Mouse (Mus musculus): Measurements from ENCODE around the gene Gcgr. TPM values are rescaled to one million over a fixed set of nuclear protein-coding genes. Genes with fewer than 3 reads are reported as not detected.
"Not testable (repeated sequence)": the region's sequence is repeated elsewhere in the genome, so short reads cannot be mapped to it uniquely, and the experiment has no call there.

Gene Gcgr
- polyA plus RNA-seq, 1 experiment from 2014 or later = 5.5 TPM

- WGBS = 79% methylated on average over 4 of the region's 4 CpGs
- H3K9me3 ChIP-seq (ENCODE audit: low read length) = no peaks in the 10 kb centered on the region
- no peaks in the 10 kb centered on the region for H3K27me3 ChIP-seq (ENCODE audit: insufficient read depth, low read length)
- H3K4me1 ChIP-seq (ENCODE audit: insufficient read depth, low read length) = peaks cover 5% of the 10 kb centered on the region; the same call in 1 of the 2 replicates
- no peak for ATAC-seq (ENCODE audit: low FRiP score, low TSS enrichment)
- no peak overlapping the region for H3K27ac ChIP-seq (ENCODE audit: low read length)
- no peak overlapping the region for H3K9ac ChIP-seq (replicated peaks; ENCODE audit: low read length)
- H3K4me3 ChIP-seq (ENCODE audit: low read length) = no peak overlapping the region
- no peak overlapping the region for H3K4me2 ChIP-seq (replicated peaks; ENCODE audit: low read depth, low read length)
- H3K36me3 ChIP-seq (ENCODE audit: insufficient read depth, low read length) = peaks cover 17% of the 10 kb centered on the region
Observed at GRCm38 (mm10) chr11:120501701-120502100, 28.8 kb upstream of the Gcgr start.

GRCm38 (mm10) chr11:120505661-120506060 lies 24.8 kb upstream of the Gcgr start:
- no peak for ATAC-seq (ENCODE audit: low FRiP score, low TSS enrichment)
- H3K4me3 ChIP-seq (ENCODE audit: low read length) = no peak overlapping the region
- no peak overlapping the region for H3K9ac ChIP-seq (replicated peaks; ENCODE audit: low read length)
- H3K27ac ChIP-seq (ENCODE audit: low read length) = no peak overlapping the region
- H3K4me2 ChIP-seq (replicated peaks; ENCODE audit: low read depth, low read length) = no peak overlapping the region
- H3K36me3 ChIP-seq (ENCODE audit: insufficient read depth, low read length) = no peaks in the 10 kb centered on the region
- 83% methylated on average over 3 of the region's 3 CpGs for WGBS
- no peaks in the 10 kb centered on the region for H3K9me3 ChIP-seq (ENCODE audit: low read length)
- no peaks in the 10 kb centered on the region for H3K27me3 ChIP-seq (ENCODE audit: insufficient read depth, low read length)
- peaks cover 6% of the 10 kb centered on the region; the same call in 1 of the 2 replicates for H3K4me1 ChIP-seq (ENCODE audit: insufficient read depth, low read length)

- H3K9me3 ChIP-seq (ENCODE audit: low read length) = no peaks in the 10 kb centered on the region
- peak; percentile 74 for ATAC-seq (ENCODE audit: low FRiP score, low TSS enrichment)
Observed at GRCm38 (mm10) chr11:120506899-120507298, 23.6 kb upstream of the Gcgr start.

GRCm38 (mm10) chr11:120507611-120508289 lies 22.7 kb upstream of the Gcgr start:
- no peak overlapping the region for H3K9ac ChIP-seq (replicated peaks; ENCODE audit: low read length)
- no peaks in the 10 kb centered on the region for H3K9me3 ChIP-seq (ENCODE audit: low read length)
- H3K4me3 ChIP-seq (ENCODE audit: low read length) = no peak overlapping the region
- H3K27me3 ChIP-seq (ENCODE audit: insufficient read depth, low read length) = no peaks in the 10 kb centered on the region
- no peak for ATAC-seq (ENCODE audit: low FRiP score, low TSS enrichment)
- H3K27ac ChIP-seq (ENCODE audit: low read length) = peak overlapping the region; percentile 5; the same call in 1 of the 2 replicates
- H3K4me1 ChIP-seq (ENCODE audit: insufficient read depth, low read length) = peaks cover 10% of the 10 kb centered on the region; the same call in 1 of the 2 replicates
- H3K36me3 ChIP-seq (ENCODE audit: insufficient read depth, low read length) = no peaks in the 10 kb centered on the region
- WGBS = 67% methylated on average over 13 of the region's 13 CpGs
- no peak overlapping the region for H3K4me2 ChIP-seq (replicated peaks; ENCODE audit: low read depth, low read length)

More at GRCm38 (mm10) chr11:120506899-120507298, 23.6 kb upstream of the Gcgr start:
- Histone ChIP-seq H3K36me3 (ENCODE audit: insufficient read depth, low read length) (no peaks in the 10 kb centered on the region), H3K9ac (replicated peaks; ENCODE audit: low read length) (no peak overlapping the region), H3K4me3 (ENCODE audit: low read length) (no peak overlapping the region), H3K27me3 (ENCODE audit: insufficient read depth, low read length) (no peaks in the 10 kb centered on the region), H3K4me1 (ENCODE audit: insufficient read depth, low read length) (peaks cover 8% of the 10 kb centered on the region; the same call in 1 of the 2 replicates), H3K27ac (ENCODE audit: low read length) (no peak overlapping the region), H3K4me2 (replicated peaks; ENCODE audit: low read depth, low read length) (no peak overlapping the region)
- 60% methylated on average over 4 of the region's 4 CpGs for WGBS

DNA sequence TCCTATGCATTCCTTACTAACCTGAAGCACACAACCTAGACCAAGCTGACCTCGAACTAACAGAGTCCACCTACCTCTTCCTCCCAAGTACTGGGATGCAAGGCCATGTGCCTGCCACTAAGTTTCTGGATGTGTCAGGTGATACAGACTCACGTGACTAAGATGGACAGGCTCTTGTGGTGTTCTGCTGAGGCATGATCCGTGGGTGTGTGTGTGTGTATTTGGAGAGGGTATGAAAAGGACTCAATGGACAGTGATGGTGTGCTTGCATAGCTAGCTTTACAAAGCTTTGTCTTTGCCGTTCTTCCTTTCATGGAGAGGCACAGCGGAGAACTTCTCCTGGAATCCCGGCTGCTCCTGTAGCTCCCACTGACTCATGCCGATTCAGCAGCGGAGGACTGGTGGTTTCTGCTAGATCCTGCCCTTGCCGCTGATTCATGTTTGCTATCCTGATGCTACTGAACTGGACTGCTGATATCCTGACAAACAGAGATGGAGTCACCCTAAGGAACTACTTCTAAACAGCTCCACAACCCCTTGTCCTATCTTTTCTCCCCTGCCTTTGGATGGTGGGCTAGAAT lies 22.1 kb upstream of the Gcgr start:
- WGBS = 82% methylated on average over 9 of the region's 9 CpGs
- Histone ChIP-seq H3K4me1 (ENCODE audit: insufficient read depth, low read length) (peaks cover 16% of the 10 kb centered on the region; the same call in 1 of the 2 replicates), H3K36me3 (ENCODE audit: insufficient read depth, low read length) (no peaks in the 10 kb centered on the region), H3K9ac (replicated peaks; ENCODE audit: low read length) (no peak overlapping the region), H3K9me3 (ENCODE audit: low read length) (no peaks in the 10 kb centered on the region), H3K27me3 (ENCODE audit: insufficient read depth, low read length) (no peaks in the 10 kb centered on the region), H3K4me2 (replicated peaks; ENCODE audit: low read depth, low read length) (no peak overlapping the region), H3K27ac (ENCODE audit: low read length) (no peak overlapping the region), H3K4me3 (ENCODE audit: low read length) (no peak overlapping the region)
- ATAC-seq (ENCODE audit: low FRiP score, low TSS enrichment) = no peak

- 49% methylated on average over 4 of the region's 4 CpGs for WGBS
- Histone ChIP-seq H3K4me2 (replicated peaks; ENCODE audit: low read depth, low read length) (peak overlapping the region; percentile 51; the same call in 1 of the 2 replicates), H3K9ac (replicated peaks; ENCODE audit: low read length) (no peak overlapping the region), H3K9me3 (ENCODE audit: low read length) (no peaks in the 10 kb centered on the region), H3K4me1 (ENCODE audit: insufficient read depth, low read length) (peaks cover 16% of the 10 kb centered on the region; the same call in 1 of the 2 replicates), H3K27me3 (ENCODE audit: insufficient read depth, low read length) (no peaks in the 10 kb centered on the region), H3K4me3 (ENCODE audit: low read length) (no peak overlapping the region; the same call in 1 of the 2 replicates), H3K27ac (ENCODE audit: low read length) (no peak overlapping the region), H3K36me3 (ENCODE audit: insufficient read depth, low read length) (no peaks in the 10 kb centered on the region)
- ATAC-seq (ENCODE audit: low FRiP score, low TSS enrichment) = no peak
Observed at GRCm38 (mm10) chr11:120509940-120510339, 20.6 kb upstream of the Gcgr start.

DNA sequence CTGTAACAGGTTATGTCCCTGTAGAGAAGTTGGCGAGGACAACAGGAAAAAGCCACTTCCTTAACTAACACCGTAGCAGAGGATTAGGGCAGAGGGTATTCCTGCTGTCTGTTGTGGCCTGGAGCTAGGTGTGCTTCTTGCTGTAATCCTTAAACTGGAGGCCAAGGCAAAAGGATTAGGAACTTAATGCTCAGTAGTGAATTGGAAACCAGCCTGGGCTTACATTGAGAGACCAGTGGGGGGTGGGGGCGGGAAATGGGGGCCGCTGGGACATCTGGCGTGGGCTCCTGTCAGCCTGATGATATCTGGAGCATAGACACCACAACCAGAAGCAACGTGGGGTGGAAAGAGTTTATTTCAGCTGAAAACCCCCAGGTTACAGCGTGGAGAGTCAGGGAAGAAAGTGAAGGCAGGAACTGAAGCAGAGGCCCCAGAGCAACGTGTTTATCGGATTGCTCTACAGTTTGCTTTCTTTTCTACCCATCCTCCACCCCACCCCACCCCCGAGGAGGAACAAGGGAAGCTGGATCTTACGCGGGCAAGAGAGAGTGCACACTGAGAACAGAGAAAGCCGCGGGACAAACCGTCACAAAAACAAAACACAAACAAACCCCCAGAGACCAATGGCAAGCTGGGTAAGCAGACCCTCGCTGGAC lies 20.0 kb upstream of the Gcgr start:
- H3K9ac ChIP-seq (replicated peaks; ENCODE audit: low read length) = peak overlapping the region; percentile 59
- peak overlapping the region; percentile 26 for H3K4me3 ChIP-seq (ENCODE audit: low read length)
- peaks cover 16% of the 10 kb centered on the region; the same call in 1 of the 2 replicates for H3K4me1 ChIP-seq (ENCODE audit: insufficient read depth, low read length)
- H3K27me3 ChIP-seq (ENCODE audit: insufficient read depth, low read length) = no peaks in the 10 kb centered on the region
- no peak for ATAC-seq (ENCODE audit: low FRiP score, low TSS enrichment)
- WGBS = 10% methylated on average over 16 of the region's 16 CpGs
- no peaks in the 10 kb centered on the region for H3K9me3 ChIP-seq (ENCODE audit: low read length)
- no peaks in the 10 kb centered on the region for H3K36me3 ChIP-seq (ENCODE audit: insufficient read depth, low read length)
- peak overlapping the region; percentile 47 for H3K27ac ChIP-seq (ENCODE audit: low read length)
- H3K4me2 ChIP-seq (replicated peaks; ENCODE audit: low read depth, low read length) = peak overlapping the region; percentile 51

DNA sequence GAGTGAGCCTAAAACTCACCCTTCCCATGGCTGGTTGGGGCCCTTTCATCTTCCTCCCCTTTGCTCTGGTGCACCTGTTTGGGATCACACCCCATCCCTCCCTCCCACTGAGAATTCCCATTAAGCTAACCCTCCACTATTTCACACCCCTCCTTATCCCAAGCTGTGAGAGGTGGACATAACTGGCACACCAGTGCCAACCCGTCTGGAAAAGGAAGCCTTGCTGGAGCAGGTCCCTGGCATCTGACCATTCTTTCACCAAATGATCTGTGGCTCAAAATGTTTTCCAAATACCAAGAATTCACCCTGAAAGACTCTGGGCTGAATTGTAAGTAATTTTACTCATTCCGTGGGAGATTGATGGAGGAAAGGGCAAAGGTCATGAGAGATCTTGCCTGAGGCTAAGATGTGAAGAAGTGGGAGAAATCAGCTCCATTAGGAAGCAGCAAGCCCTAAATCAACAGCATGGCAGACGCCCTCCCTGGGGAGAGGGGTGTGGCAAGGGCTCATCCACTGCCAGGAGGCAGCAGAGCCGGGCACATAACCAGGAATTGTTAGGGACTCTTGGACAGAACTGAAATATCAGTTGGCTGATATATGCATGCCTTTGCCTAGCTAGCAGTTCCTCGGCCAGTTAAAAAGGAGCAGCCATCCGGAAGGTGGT lies 17.6 kb upstream of the Gcgr start:
- H3K27ac ChIP-seq (ENCODE audit: low read length) = no peak overlapping the region
- no peaks in the 10 kb centered on the region for H3K27me3 ChIP-seq (ENCODE audit: insufficient read depth, low read length)
- H3K4me3 ChIP-seq (ENCODE audit: low read length) = no peak overlapping the region
- no peak overlapping the region for H3K9ac ChIP-seq (replicated peaks; ENCODE audit: low read length)
- peaks cover 18% of the 10 kb centered on the region; the same call in 1 of the 2 replicates for H3K4me1 ChIP-seq (ENCODE audit: insufficient read depth, low read length)
- no peak overlapping the region for H3K4me2 ChIP-seq (replicated peaks; ENCODE audit: low read depth, low read length)
- H3K9me3 ChIP-seq (ENCODE audit: low read length) = no peaks in the 10 kb centered on the region
- 24% methylated on average over 6 of the region's 6 CpGs for WGBS
- H3K36me3 ChIP-seq (ENCODE audit: insufficient read depth, low read length) = no peaks in the 10 kb centered on the region
- no peak for ATAC-seq (ENCODE audit: low FRiP score, low TSS enrichment)

DNA sequence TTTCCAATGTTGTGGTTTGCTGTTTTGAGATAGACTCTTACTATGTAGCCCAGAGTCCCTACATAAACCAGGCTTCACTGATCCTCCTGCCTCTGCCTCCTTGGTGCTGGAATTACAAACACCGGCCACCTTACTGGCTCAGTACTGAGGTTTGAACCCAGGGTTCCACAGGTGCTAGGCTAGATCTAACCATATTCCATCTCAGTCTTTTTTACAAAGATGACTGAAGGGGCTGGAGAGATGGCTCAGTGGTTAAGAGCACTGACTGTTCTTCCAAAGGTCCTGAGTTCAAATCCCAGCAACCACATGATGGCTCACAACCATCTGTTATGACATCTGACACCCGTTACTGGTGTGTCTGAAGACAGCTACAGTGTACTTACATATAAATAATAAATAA lies 16.2 kb upstream of the Gcgr start:
- ATAC-seq (ENCODE audit: low FRiP score, low TSS enrichment); H3K9ac ChIP-seq (replicated peaks; ENCODE audit: low read length); H3K4me2 ChIP-seq (replicated peaks; ENCODE audit: low read depth, low read length); H3K36me3 ChIP-seq (ENCODE audit: insufficient read depth, low read length); H3K27me3 ChIP-seq (ENCODE audit: insufficient read depth, low read length); H3K9me3 ChIP-seq (ENCODE audit: low read length); H3K4me3 ChIP-seq (ENCODE audit: low read length); H3K27ac ChIP-seq (ENCODE audit: low read length): not testable (repeated sequence)
- WGBS = 83% methylated on average over 2 of the region's 2 CpGs
- H3K4me1 ChIP-seq (ENCODE audit: insufficient read depth, low read length) = peaks cover 18% of the 10 kb centered on the region; the same call in 1 of the 2 replicates

Data from kidney, embryonic 16.5 days (tissue).